Mouse (Mus musculus): ENCODE data around the gene Hoxb5. TPM values are rescaled to one million over a fixed set of nuclear protein-coding genes. Genes with fewer than 3 reads are reported as not detected.

Gene Hoxb5
- polyA plus RNA-seq, 1 experiment from 2014 or later: 140 TPM

MicroRNAs within 50 kb of the gene (microRNA counts, 519-probe panel; counts per million panel counts)
- microRNA mmu-miR-10a (4,252 counts per million, percentile 87 among the panel's probes with 10 or more counts), microRNA mmu-miR-196a (not detected)

Small RNA genes within 50 kb of the gene (microRNA-seq; reads per million reads assigned to microRNA genes)
- gene Mir10a (86,323 reads per million, percentile 100 among the genes with 10 or more reads in this experiment), gene Mir196a-1 (not detected)

Other genes starting within 250 kb of the Hoxb5 start
- 40.0 and 40.1 TPM in 2 replicates for gene Ube2z, start 237.9 kb upstream of the Hoxb5 start, polyA plus RNA-seq (2015; fragmentation: Nextera tagmentation; extraction: Ambion mirVana)
- gene Atp5g1, start 227.7 kb upstream of the Hoxb5 start, polyA plus RNA-seq (2015; fragmentation: Nextera tagmentation; extraction: Ambion mirVana): 772 and 777 TPM in 2 replicates
- gene Calcoco2, start 191.4 kb upstream of the Hoxb5 start, polyA plus RNA-seq (2015; fragmentation: Nextera tagmentation; extraction: Ambion mirVana): 0.09 and 0.10 TPM in 2 replicates
- 0.29 and 0.43 TPM in 2 replicates for gene Ttll6, start 169.6 kb upstream of the Hoxb5 start, polyA plus RNA-seq (2015; fragmentation: Nextera tagmentation; extraction: Ambion mirVana)
- not detected in 2 replicates for gene Hoxb13, start 109.0 kb upstream of the Hoxb5 start, polyA plus RNA-seq (2015; fragmentation: Nextera tagmentation; extraction: Ambion mirVana)
- gene Hoxb9, start 31.9 kb upstream of the Hoxb5 start, polyA plus RNA-seq (2015; fragmentation: Nextera tagmentation; extraction: Ambion mirVana): 2.1 and 15.7 TPM in 2 replicates
- gene Hoxb8, start 21.4 kb upstream of the Hoxb5 start, polyA plus RNA-seq (2015; fragmentation: Nextera tagmentation; extraction: Ambion mirVana): 18.2 and 26.1 TPM in 2 replicates
- 26.5 and 33.6 TPM in 2 replicates for gene Hoxb7, start 16.7 kb upstream of the Hoxb5 start, polyA plus RNA-seq (2015; fragmentation: Nextera tagmentation; extraction: Ambion mirVana)
- 52.1 and 66.7 TPM in 2 replicates for gene Hoxb6, start 10.9 kb upstream of the Hoxb5 start, polyA plus RNA-seq (2015; fragmentation: Nextera tagmentation; extraction: Ambion mirVana)
- gene Hoxb4, start 14.9 kb downstream of the Hoxb5 start, polyA plus RNA-seq (2015; fragmentation: Nextera tagmentation; extraction: Ambion mirVana): 3.5 and 3.8 TPM in 2 replicates
- 12.8 and 13.2 TPM in 2 replicates for gene Hoxb3, start 20.0 kb downstream of the Hoxb5 start, polyA plus RNA-seq (2015; fragmentation: Nextera tagmentation; extraction: Ambion mirVana)
- 26.8 and 32.9 TPM in 2 replicates for gene Hoxb2, start 47.2 kb downstream of the Hoxb5 start, polyA plus RNA-seq (2015; fragmentation: Nextera tagmentation; extraction: Ambion mirVana)
- 0.30 and 0.52 TPM in 2 replicates for gene Hoxb1, start 62.4 kb downstream of the Hoxb5 start, polyA plus RNA-seq (2015; fragmentation: Nextera tagmentation; extraction: Ambion mirVana)
- 6.1 and 6.5 TPM in 2 replicates for gene Skap1, start 161.3 kb downstream of the Hoxb5 start, polyA plus RNA-seq (2015; fragmentation: Nextera tagmentation; extraction: Ambion mirVana)